Mouse (Mus musculus) thymus, adult 2 months (tissue): ENCODE data around the gene Erbb3.
A peak's percentile ranks its signal among the peaks of the same experiment; 100 is the strongest.

Source experiments
- CTCF ChIP-seq: fragments of 200-500 bp; IDR thresholded peaks from 2 replicates; pipeline ENCODE4 v1.5.1; 2012; ENCODE audit warnings: mild to moderate bottlenecking, control low read depth, low read length, moderate library complexity, borderline replicate concordance; ENCODE audit not compliant: control insufficient read depth, poor library complexity, insufficient read depth; ENCODE audit errors: extremely low read depth
- POLR2A ChIP-seq: fragments of 200-500 bp; IDR thresholded peaks from 2 replicates; pipeline ENCODE4 v1.6.1; 2012; ENCODE audit warnings: mild to moderate bottlenecking, low read length, control low read depth, moderate library complexity; ENCODE audit not compliant: control insufficient read depth, poor library complexity, insufficient read depth; ENCODE audit errors: extremely low read depth

DNA sequence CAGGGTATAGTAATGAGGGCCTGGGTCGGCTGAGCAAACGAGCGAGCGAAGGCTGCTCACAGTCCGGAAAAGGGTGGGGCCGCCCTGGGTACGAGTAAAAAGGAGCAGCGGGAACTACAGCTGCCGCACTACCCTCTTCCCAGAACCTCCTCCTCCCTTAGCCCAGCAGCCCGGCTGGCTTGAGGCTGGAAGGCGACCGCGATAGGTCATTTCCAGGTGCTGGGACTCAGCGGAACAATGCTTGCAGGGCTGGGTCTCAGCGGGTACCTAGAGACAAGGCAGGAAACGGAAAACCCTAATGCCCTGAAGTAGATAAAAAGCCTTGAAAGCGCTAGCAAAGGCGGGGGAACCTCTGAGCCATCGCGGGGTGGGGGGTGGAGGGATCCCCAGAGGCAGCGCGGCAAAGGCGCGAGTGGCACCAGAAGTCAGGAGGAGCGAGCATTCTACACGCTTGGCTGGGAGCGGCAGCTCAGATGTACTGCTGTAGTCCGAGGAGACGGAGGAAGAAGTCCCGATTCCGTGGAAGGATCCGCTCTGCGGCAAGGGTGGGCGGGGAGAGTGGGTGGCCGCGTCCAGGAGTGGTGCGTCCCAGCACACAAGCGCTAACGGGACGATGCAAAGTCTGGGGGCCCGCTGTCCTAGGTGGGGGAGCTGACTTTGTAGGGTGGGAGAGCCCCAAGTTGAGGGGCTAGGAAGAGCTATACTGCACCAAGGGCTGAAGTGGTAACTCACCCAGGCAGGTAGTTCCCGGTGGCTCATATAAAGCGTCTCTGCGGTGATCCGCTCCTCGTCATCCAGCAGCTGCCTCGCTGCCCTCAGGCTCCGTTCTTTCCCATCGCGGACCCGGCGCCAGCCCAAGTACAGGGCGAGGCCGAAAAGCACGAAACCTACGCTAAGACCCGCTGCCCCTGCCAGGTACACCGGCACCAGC is 64.5 kb downstream of the Erbb3 start:
- TF ChIP-seq CTCF (0 out of 2 replicates have a peak, but pooled peaks have one; percentile 30), POLR2A (peak; percentile 17; the same call in 1 of the 2 replicates)
